Mouse (Mus musculus): ENCODE data around the gene Fry.

The Fry gene

GRCm38 (mm10) chr5:150130144-150130543 is 11.7 kb downstream of the Fry start:
- no peak for DNase-seq

- DNase-seq = no peak
Observed at GRCm38 (mm10) chr5:150131166-150131565, 12.7 kb downstream of the Fry start.

GRCm38 (mm10) chr5:150134651-150135050 is 16.2 kb downstream of the Fry start:
- DNase-seq = no peak

GRCm38 (mm10) chr5:150135529-150135928 is 17.1 kb downstream of the Fry start:
- DNase-seq = no peak

- no peak for DNase-seq
Observed at GRCm38 (mm10) chr5:150137772-150138451, 19.5 kb downstream of the Fry start.

GRCm38 (mm10) chr5:150140513-150140912 is 22.1 kb downstream of the Fry start:
- DNase-seq = no peak

GRCm38 (mm10) chr5:150145967-150146366 is 27.5 kb downstream of the Fry start:
- DNase-seq = no peak

- DNase-seq = no peak
Observed at GRCm38 (mm10) chr5:150146612-150147011, 28.2 kb downstream of the Fry start.

GRCm38 (mm10) chr5:150149725-150150124 is 31.3 kb downstream of the Fry start:
- no peak for DNase-seq

GRCm38 (mm10) chr5:150150986-150151385 is 32.5 kb downstream of the Fry start:
- DNase-seq = no peak

- DNase-seq = no peak
Observed at GRCm38 (mm10) chr5:150152071-150152879, 33.8 kb downstream of the Fry start.

- DNase-seq = no peak
Observed at GRCm38 (mm10) chr5:150152880-150153281, 34.4 kb downstream of the Fry start.

- DNase-seq = no peak
Observed at GRCm38 (mm10) chr5:150155388-150155787, 36.9 kb downstream of the Fry start.

GRCm38 (mm10) chr5:150156063-150156786 is 37.8 kb downstream of the Fry start:
- no peak for DNase-seq

GRCm38 (mm10) chr5:150157682-150158081 is 39.2 kb downstream of the Fry start:
- peak; percentile 34 to 60 for DNase-seq

- no peak for DNase-seq
Observed at GRCm38 (mm10) chr5:150159151-150159550, 40.7 kb downstream of the Fry start.

GRCm38 (mm10) chr5:150161193-150161592 is 42.7 kb downstream of the Fry start:
- DNase-seq = no peak

- DNase-seq = no peak
Observed at GRCm38 (mm10) chr5:150161898-150162297, 43.5 kb downstream of the Fry start.

- no peak for DNase-seq
Observed at GRCm38 (mm10) chr5:150164671-150165070, 46.2 kb downstream of the Fry start.

- DNase-seq = no peak
Observed at GRCm38 (mm10) chr5:150166811-150167210, 48.4 kb downstream of the Fry start.

- no peak for DNase-seq
Observed at GRCm38 (mm10) chr5:150167287-150167686, 48.8 kb downstream of the Fry start.

- peak; percentile 28 to 60 for DNase-seq
Observed at GRCm38 (mm10) chr5:150168712-150169111, 50.3 kb downstream of the Fry start.

GRCm38 (mm10) chr5:150171562-150171961 is 53.1 kb downstream of the Fry start:
- DNase-seq = no peak

- no peak for DNase-seq
Observed at GRCm38 (mm10) chr5:150173869-150174268, 55.4 kb downstream of the Fry start.

All from spleen, adult 18-20 months (tissue).